Mouse (Mus musculus): ENCODE data around the gene Pde4b.

The Pde4b gene

DNA sequence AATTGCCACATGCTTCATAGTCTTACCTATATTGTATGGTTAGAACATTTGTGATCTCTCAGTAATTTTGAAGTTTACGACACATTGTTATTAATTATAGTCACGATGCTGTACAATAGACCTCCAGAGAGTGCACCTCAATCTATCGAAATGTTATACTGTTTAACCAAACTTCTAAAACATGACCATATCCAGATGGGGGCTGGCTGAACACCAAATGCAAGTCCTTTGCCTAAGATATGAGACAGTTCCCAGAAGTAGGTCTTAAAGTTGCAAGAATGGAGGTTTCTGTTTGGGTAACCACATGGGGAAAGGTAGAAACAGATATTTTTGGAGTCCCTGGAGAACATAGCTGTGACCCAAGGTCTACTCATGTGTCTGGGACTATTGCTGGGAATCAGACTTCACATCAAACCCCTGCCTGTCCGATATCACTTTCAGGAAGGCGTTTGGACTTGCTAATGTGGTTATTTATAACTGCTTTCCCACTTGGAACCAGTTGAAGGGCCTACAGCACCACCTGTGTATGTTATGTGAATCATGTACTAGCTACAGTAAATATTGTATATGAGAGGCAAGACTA is 452.3 kb downstream of the Pde4b start:
- DNase-seq (ENCODE audit: low spot score in 2 of 2): no peak

DNA sequence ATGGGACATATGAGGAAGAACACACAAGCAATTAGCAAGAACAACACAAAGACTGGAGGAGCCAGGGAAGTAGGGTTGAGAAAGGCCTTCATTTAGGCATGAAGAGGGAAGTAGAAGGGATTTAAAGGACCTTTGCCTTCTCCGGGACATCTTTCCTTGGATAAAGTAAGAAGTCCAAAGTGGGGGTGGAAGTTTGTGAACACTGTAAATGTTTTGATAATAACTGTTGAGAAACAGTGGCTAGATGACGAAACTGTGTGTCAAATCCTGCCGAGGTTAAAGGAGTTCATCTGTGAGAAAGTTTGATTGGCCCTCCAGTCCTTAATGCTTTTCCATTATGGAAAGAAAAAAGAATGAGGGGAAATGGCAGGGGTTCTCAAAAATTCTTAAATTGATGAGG is 455.6 kb downstream of the Pde4b start:
- no peak for DNase-seq (ENCODE audit: low spot score in 2 of 2)

DNA sequence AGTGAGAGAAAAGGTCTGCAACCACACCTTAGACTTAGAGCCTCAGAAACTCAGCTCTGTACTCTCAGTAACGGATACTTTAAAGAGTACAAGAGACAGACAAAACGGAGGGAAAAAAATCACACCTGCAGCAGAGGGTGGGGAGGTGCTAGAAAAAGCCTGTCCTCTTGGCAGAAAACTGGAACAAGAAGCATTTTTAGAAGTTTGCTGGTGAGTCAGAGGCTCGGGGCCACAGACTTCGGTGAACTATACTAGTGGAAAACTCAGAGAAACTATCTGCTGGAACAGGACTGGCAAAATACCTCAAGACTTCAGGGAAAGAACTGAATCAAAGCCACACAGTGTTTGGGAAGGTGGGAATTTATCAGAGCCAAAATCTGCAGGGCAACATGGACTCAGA is 457.9 kb downstream of the Pde4b start:
- DNase-seq (ENCODE audit: low spot score in 2 of 2): no peak

DNA sequence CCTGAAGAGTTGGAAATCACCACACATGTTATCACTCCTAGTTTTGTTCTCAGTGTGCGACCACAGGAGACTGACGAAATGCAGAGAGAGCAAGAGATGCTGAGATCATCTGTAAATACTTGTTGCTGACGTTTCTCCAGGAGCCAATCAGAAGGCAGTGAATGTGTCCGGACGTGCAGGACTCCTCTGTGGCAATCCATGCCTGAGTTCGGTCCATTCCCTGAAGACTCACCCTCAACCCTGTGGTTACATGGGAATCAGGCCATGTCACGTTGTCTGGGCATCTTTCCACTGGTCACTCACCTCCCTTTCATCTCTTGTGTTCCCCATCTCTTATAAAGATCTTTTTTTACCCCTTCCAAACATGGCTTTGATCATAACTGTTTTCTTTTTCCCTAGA is 468.2 kb downstream of the Pde4b start:
- DNase-seq (ENCODE audit: low spot score in 2 of 2): no peak

DNA sequence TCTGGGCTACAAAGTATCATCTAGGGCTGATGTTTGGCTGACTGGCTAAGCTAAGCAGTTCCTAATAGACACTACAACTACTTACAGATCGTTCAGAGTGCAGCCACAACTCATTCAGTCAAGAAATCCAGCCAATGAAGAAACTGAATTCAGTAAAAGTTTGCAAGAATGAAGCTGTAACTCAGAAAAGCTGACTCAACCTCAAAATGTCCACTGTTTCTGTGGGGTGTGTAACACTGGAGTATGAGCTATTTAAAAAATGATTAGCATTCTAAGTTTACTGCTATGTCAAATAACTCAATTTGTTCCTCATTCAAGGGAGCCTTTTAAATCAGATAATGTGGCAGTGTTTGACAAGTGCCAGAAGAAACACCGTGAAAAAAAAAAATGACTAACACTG is 469.7 kb downstream of the Pde4b start:
- DNase-seq (ENCODE audit: low spot score in 2 of 2): no peak

DNA sequence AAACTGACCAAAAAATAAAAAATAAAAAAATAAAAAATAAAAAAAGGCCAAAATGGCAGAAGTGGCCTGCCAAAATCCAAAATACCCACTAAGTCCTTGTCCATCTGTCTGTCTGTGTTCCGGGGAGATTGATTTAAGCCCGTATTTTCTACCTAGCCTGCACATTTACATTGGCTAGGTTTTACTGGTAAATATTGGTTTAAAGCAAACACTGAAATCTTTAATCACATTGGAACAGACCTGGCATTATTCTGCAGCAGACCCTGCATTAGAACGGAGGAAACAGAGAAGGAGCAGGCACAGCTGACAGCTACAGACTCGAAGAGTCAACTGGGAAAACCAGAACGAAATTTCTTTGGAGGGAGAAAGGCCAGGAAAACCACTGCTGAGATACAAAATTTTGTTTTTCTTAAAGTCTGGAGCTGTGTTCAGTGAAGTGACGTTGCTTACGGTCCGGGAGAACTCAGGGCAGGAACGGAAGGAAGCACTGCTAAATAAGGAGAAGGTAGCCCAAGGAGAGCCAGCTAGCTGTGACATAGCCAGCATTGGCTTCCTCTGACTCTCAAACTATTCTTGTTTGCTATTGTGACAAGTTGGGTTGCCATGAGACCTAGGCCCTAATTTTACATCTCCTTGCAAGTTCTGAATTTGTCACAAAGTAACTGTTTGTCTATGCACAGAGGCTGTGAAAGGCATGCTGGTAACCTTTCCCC is 470.3 kb downstream of the Pde4b start:
- no peak for DNase-seq (ENCODE audit: low spot score in 2 of 2)

DNA sequence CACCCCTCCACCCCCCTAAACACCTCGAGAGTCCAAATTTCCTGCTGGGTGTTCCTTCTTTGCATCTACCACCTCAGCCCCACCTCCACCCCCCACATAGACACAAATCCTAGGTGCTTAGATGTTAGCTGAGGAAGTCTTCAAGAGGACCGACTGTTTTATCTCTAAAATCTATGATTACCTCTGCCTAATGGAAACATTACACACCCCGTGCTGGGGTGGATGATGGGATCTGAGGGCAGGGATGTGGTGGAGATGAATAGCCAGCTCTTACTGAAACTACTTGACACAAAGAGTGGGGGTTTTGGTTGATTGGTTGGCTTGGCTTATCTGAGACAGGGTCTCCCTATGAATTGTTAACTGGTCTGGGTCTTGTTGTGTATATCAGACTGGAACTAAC is 471.0 kb downstream of the Pde4b start:
- DNase-seq (ENCODE audit: low spot score in 2 of 2): no peak

DNA sequence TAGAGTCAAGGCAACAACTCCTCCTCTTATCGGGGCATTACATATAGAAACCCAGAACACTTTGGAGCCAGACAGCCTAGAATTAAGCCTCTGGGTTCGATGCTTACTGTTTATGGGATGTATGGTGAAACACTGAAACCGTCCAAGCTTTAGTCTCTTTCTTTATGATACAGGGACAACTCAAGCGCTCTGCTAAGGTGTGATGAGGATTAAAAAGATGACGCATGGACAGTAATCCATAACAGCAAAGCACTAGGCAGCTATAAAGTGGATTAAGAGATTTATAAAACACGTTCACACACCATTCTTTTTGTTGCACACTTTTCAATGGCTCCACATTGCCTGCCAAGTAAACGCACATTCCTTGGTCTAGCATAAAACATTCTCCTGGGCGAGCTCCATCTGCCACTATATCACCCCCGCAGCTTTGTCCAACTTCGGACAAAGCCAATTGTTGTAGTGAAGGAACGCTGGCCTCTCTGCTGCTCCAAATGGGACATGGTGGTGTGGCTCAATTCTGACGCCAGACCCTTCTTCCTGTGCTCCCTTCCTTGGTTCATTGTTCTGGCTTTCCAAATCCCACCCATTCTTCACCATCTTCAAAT is 473.4 kb downstream of the Pde4b start:
- no peak for DNase-seq (ENCODE audit: low spot score in 2 of 2)

DNA sequence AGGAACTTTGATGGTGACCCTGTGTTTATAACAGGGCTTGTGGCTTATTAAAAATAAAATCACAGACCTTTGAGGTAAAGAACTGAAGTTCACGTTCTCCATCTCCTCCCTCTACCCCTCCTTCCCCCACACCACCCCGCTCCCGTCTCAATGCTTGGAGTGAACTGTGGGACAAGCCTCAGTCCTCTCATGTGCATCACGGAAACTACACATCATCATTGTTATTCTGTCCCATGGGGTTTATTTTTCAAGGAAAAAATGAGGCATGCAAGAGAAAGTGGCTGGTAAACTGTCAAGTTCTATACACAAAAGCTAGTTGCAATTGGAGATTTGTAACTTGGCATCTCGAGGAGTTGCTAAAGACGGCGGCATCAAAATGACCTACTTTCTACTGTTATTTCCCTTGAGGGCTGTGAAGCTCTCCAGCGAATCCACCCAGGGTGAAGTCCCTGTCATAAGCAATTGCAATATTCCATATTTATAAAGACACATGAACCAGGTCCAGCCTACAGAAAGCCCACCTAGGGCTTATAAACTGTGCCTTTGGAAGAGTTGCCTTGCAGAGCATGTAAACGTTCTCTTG is 476.0 kb downstream of the Pde4b start:
- DNase-seq (ENCODE audit: low spot score in 2 of 2): no peak

DNA sequence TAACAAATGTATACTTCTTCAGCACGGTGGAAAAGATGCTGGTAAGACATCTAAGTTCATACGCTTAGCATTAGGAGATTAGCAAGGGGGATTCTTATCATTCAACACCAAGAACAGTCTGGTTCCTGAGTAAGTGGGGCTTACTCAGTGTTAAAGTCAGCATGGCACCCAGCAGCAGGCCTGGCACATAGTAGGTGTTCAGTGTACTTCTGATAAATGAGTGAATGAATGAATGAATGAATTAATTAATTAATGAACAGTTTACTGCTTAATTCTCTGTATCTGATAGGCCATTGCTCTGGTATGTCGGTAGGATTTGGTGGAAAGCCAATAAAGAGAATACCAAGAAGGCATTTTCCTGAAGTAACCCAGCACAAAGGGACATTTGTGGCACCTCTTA is 476.9 kb downstream of the Pde4b start:
- no peak for DNase-seq (ENCODE audit: low spot score in 2 of 2)

DNA sequence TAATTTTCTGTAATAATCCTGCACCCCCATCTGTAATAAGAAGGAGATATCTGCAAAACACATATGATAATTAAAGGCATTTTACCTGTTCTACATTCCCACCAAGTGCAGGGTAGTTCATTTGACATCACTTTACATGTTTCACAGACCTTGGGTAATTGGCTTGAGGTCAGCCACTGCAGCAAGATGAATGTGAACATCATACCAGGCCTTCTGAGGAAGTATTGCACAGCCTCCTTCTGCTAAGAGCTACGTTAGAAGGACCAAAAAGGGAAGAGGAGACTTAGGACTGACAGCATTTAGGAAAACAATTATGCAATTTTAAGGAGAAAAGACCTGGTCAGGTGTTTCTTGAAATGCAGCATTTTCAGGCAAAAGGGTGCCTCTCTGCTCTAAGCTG is 479.1 kb downstream of the Pde4b start:
- DNase-seq (ENCODE audit: low spot score in 2 of 2): no peak

DNA sequence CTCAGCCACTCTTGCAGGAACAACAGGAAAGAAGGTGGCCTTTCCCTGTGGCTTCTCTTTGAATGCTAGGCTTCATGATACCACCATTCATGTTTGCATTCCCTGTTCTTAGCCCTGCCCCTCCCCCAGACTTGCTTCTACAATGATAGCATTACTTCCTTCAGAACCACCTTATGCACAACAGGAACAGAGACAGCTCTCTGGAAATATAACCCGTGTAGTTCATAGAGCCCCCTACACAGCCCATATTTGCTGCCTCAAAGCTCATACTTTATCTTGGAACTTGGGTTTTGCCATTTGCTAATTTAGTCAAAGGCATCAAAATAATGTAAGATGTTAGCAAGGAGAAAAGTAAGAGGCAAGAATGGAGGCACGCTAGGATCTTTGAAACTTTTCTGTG is 479.8 kb downstream of the Pde4b start:
- DNase-seq (ENCODE audit: low spot score in 2 of 2): no peak

DNA sequence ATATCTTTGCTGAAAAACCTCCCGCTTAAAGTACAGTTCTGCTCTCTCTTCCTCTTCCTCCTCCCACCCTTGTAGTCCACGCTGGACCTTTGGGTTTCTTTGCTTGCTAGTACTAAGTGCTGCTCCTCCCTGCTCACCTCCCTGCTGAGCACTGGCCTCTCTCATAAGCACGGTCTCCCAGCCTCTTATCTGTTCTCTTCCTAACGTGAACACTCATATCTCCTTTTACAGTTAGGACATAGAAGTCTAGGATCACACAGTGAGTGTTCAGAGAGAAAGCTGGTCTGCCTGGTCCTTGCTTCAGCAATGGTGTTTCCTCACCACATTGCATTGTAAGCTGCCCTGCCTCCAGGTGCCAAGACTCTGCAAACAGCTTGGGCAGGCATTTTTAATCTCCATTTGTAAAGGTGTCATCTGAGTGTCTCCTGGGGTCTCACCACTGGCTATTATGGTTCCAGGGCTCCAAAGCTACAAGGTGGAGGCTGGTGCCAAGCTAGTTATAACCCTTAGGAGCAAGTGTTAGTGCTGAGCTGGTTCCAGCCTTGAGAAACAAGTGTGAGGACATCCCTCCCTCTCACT is 480.4 kb downstream of the Pde4b start:
- no peak for DNase-seq (ENCODE audit: low spot score in 2 of 2)

DNA sequence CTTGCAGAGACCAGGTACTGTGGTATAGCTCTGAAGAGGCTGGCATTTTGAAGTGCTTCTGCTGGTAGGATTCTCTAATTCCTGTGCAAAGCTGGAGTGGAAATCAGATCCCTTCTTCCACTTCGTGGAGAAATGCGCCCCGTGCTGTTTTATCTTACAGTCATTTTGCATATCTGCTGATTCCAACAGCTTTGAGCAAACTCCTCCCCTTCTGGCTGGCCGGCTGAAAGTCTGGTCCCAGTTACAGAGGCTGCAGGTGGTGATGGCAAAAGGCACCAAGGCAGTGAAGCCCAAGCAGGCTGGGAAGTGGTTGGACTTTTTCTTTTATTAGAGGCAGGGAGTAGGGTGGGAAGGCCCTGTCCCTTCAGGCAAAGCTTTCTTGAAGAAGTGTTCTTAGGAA is 481.2 kb downstream of the Pde4b start:
- peak in 1 of 2 experiments; percentile 54 for DNase-seq (ENCODE audit: low spot score in 2 of 2)

DNA sequence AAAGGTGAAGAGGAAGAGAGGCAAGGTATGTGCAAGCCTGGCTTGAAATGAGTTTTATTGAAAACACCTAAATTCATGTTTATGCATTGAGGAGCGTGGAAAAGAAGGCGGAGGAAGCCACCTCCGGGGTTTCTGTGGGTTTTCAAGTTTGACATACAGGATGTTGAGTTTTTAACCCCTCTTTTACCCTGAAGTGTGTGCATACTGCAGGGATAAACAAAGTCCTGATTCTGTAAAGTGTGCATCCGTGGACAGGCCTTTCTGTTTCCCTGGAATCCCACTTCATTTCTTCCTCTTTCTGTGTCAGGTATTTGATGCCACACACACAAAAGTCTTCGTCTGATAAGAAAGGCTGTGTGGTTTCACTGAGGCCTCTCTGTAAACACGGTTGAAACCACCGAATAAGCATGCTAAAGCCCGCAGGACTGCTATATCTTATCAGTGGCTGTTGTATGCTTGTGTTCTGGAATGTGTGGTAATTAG is 481.8 kb downstream of the Pde4b start:
- DNase-seq (ENCODE audit: low spot score in 2 of 2): no peak

DNA sequence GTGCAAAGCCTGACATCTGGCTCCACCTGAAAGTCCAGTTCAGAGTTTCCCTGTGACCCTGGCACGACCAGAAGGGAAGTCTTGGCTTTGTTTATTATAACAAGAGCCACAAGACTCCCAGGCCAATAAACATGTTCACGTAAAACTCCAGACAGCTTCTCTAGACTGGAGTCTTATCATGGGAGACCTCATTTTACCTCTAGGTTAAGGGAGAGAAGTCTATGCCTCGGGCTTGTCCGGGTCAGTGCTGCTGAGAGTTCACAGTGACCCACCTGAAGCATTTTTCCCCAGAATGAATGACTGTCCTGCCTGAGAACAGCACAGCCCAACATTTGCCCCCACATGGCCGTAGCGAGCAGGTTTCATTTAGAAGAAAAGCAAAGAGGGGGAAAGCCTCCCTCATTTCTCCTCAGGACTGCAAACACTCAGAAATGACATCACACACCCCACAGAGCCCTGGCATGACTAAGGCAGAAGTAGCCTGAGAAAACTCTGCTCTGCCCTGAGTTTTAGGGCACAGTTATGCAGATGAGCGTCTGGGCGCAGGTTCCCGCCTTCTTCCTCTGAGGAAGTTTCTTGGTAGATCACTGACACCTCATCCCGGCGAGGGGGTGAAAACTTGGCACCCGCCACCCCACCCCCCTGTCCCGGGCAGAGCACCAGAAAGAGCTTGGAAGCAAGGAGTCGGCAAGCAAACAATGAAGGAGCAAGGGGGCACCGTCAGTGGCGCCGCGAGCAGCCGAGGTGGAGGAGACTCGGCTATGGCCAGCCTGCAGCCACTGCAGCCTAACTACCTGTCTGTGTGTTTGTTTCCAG is 482.8 kb downstream of the Pde4b start:
- DNase-seq (ENCODE audit: low spot score in 2 of 2): peak; percentile 61 to 62

DNA sequence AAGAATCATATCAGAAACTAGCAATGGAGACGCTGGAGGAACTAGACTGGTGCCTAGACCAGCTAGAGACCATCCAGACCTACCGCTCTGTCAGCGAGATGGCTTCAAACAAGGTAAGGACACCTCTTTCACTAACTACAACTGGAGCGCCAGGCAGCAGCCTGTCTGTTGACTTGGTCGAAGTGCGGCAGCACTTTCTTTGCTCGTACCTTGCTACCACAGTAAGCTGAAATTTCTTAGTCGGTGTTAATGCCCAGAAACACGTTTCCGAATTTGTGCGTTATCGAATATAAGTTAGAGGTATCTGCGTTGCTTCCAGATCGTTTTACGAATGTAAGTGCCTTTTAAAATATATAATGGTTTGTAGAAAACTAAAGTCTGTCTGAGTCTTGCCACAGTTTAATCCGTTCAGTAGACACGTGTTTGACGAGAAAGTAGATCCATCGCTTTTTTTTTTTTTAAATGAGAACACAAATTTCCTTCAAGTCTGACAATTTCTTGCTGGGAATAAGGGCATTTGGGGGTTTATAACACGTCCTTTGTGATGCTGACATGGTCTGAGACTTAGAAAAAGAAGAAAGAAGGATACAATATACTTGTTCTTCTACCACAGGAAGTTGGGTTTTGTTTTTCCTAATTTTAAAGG is 483.5 kb downstream of the Pde4b start:
- DNase-seq (ENCODE audit: low spot score in 2 of 2): no peak

DNA sequence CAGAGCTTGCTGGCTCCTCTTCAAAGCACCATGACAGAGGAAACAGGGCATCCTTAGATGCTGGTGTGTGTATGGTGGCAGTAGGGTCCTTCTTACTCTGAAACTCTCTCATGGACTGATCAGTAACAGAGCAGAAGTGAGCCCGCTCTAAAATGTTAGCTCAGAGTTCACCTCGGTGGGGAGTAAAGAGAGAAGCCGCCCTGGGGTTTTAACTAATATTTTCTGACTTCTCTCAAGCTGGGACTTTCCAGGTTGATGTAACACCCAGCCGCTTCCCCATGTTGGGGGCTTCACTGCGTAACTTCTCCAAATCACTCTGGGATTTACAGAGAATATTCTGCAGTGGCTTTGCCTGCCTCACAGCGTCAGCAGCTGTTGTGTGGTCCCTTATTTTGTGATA is 484.7 kb downstream of the Pde4b start:
- DNase-seq (ENCODE audit: low spot score in 2 of 2): no peak

DNA sequence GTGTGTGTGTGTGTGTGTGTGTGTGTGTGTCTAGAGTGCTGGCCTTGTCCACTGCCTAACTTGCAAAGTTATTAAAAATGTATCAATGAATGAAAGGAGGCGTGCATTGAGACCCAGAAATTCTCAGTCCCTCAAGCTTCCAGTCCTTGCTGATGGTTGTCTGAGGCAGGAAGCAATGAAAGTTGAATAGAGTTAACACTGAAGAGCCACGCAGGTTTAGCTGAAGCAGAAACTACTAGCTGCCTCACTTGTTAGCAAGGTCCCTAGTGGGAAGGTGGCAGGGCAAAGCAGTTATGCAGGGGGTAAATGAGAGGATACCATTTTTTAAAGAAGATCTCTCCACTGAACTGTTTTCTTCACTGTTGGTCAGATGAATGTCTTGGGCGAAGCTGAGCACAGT is 485.2 kb downstream of the Pde4b start:
- DNase-seq (ENCODE audit: low spot score in 2 of 2): no peak

DNA sequence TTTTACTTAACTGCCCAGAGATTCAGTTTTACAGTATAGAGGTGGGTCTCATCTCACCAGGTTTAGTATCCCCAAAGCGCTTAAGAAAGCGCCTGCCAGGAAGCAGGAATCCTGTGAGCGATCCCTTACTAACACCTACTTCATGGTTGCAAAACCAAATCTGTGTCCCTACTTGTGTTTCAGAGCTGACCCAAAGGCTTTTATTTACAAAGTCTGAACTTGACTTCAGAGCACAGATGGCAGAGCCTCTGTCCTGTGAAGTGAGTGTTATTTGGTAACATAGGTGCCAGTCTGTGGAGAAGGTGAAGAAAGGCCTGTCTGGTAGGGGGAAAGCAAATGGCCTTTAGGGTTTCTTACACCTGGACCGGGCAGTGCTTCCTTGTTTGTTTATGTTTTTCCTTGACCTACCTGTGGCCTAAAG is 486.0 kb downstream of the Pde4b start:
- DNase-seq (ENCODE audit: low spot score in 2 of 2): no peak

DNA sequence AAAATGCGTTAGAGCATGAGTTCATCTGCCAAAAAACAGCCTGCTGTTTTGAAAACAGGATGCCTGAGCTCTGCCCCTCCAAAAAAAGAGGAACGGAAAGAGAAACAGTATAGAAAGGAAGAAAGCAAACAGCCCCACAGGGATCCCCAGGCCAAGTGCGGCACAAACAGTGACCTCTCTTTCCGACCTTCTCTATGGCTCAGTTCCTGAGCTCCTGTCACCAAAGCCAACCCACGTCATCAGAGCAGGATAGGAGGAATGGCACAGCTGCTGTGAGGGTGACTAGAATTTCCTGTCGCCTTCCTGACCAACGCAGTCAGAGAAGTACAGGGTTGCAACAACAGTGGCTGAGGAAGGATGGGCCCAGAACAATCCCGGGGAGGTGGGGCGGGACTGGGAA is 486.9 kb downstream of the Pde4b start:
- peak in 1 of 2 experiments; percentile 25 for DNase-seq (ENCODE audit: low spot score in 2 of 2)
